8 mouse cellular contexts compared by ENCODE assay signal in genomic region chr14:7826151-7826937, GRCm38 (mm10). TPM values are rescaled to one million over a fixed set of nuclear protein-coding genes. Genes with fewer than 3 reads are reported as not detected.
DNase-seq lines count a peak whose midpoint lies in the region; ATAC-seq lines count a peak whose summit lies in the region.

No protein-coding gene starts in this region.

- H3K4me2 ChIP-seq in lung, embryonic 16.5 days (ENCODE audit: low read depth, low read length), result peak overlapping the region; percentile 6; the same call in 1 of the 2 replicates

- WGBS in lung, embryonic 16.5 days, result 39% methylated on average over 10 of the region's 10 CpGs

- H3K9me3 ChIP-seq in lung, embryonic 16.5 days (ENCODE audit: control insufficient read depth, low read length), result no peaks in the 10 kb centered on the region

- peak; percentile 56 for ATAC-seq in lung, embryonic 16.5 days (ENCODE audit: low read depth)

- H3K27ac ChIP-seq in lung, embryonic 16.5 days (ENCODE audit: low read length), result peak overlapping the region; percentile 79

- peak overlapping the region; percentile 30 for H3K9ac ChIP-seq in lung, embryonic 16.5 days (ENCODE audit: low read length)

- no peaks in the 10 kb centered on the region for H3K27me3 ChIP-seq in lung, embryonic 16.5 days (ENCODE audit: control insufficient read depth, insufficient read depth, low read depth, low read length)

- H3K4me3 ChIP-seq in lung, embryonic 16.5 days (ENCODE audit: low read length), result no peak overlapping the region

- no peaks in the 10 kb centered on the region for H3K36me3 ChIP-seq in lung, embryonic 16.5 days (ENCODE audit: control insufficient read depth, insufficient read depth, low read length)

- peak; percentile 49 to 51 for DNase-seq in right cerebral cortex, postnatal 10 days (ENCODE audit: low spot score in 2 of 2)
- DNase-seq in right cerebral cortex, postnatal 25 days, result no peak
- DNase-seq in heart, adult 18-20 months, result peak; percentile 36 to 45
- DNase-seq in kidney, adult 18-20 months, result peak; percentile 75
- no peak for DNase-seq in urinary bladder, adult 2 months (ENCODE audit: low spot score)
- no peak for DNase-seq in gastrocnemius, adult 8-10 months (ENCODE audit: low spot score in 2 of 2)
- DNase-seq in urinary bladder, postnatal 14 days (ENCODE audit: low spot score), result no peak

- peaks cover 33% of the 10 kb centered on the region for H3K4me1 ChIP-seq in lung, embryonic 16.5 days (replicated peaks; ENCODE audit: control insufficient read depth, insufficient read depth, low read length)

RNA-seq across cellular contexts. Expression of gene Flnb, which starts 8.6 kb away (rescaled TPM):
- total RNA-seq in heart, adult 18-20 months (2021), result 10 to 100 TPM; 21.8 to 22.6 TPM
- 15.2 and 16.0 TPM in 2 replicates for polyA plus RNA-seq in lung, embryonic 16.5 days (2015; fragmentation: Nextera tagmentation; extraction: Ambion mirVana)
- 47.4 and 48.6 TPM in 2 replicates for polyA plus RNA-seq in urinary bladder, adult 2 months (2012; rRNA removed)
- total RNA-seq in gastrocnemius, adult 8-10 months (2022), result 1 to 10 TPM; 4.7 to 8.3 (median 5.6) TPM

RNA-seq across cellular contexts. Expression of gene Gm26661, which starts 35.0 kb away (rescaled TPM):
- total RNA-seq in heart, adult 18-20 months (2021), result not detected
- polyA plus RNA-seq in lung, embryonic 16.5 days (2015; fragmentation: Nextera tagmentation; extraction: Ambion mirVana), result not detected in 2 replicates
- polyA plus RNA-seq in urinary bladder, adult 2 months (2012; rRNA removed), result not detected in 2 replicates
- not detected for total RNA-seq in gastrocnemius, adult 8-10 months (2022)

Comparison
In these comparisons a context has a peak if more than half of its experiments do, and no peak if none do; other contexts are left out.
1. DNase-seq: peak in right cerebral cortex, postnatal 10 days (2 of 2), heart, adult 18-20 months (2 of 2) and kidney, adult 18-20 months (single experiment); none in right cerebral cortex, postnatal 25 days (single experiment), urinary bladder, adult 2 months (single experiment), gastrocnemius, adult 8-10 months (0 of 2) and urinary bladder, postnatal 14 days (single experiment).